Mouse (Mus musculus) macrophage (primary cell): ENCODE results near the gene Stpg2. TPM values are rescaled to one million over a fixed set of nuclear protein-coding genes. Genes with fewer than 3 reads are reported as not detected.

ENCODE experiments used
- H3K27ac ChIP-seq: fragments of 350-480 bp; formaldehyde crosslinking; 2 replicates; pipeline ENCODE4 v1.9.0; 2021
- H3K36me3 ChIP-seq: fragments of 350-480 bp; formaldehyde crosslinking; 2 replicates; pipeline ENCODE4 v1.9.0; 2021; ENCODE audit errors: inconsistent target
- H3K4me3 ChIP-seq: fragments of 350-480 bp; formaldehyde crosslinking; 2 replicates; pipeline ENCODE4 v1.9.0; 2021; ENCODE audit errors: inconsistent target
- H3K79me2 ChIP-seq: fragments of 350-480 bp; formaldehyde crosslinking; 2 replicates; pipeline ENCODE4 v1.9.0; 2021; ENCODE audit errors: inconsistent target
- WGBS: methylation state at CpG from one replicate; pipeline ENCODE4 v1.1.7; 2026; ENCODE audit warnings: inconsistent platforms; ENCODE audit not compliant: missing documents; 5-methylcytosine and 5-hydroxymethylcytosine counted together
- polyA plus RNA-seq: library from polyadenylated mRNA; stranded (reverse); fragments of 250-400 nt; gene quantifications from 3 replicates; pipeline ENCODE4 v1.2.4, GENCODE M21; 2018; ENCODE audit warnings: inconsistent platforms
- total RNA-seq, 78 experiments: library from RNA; depleted of rRNA; stranded (reverse); fragments of 250-400 nt; gene quantifications; 1 replicate in 9 of 78; 2 replicates in 24 of 78; 3 replicates in 43 of 78; 4 replicates in 2 of 78; pipeline ENCODE4 v1.2.4; 2018; ENCODE audit warnings: inconsistent platforms in 56 of 78

Gene Stpg2
- under 1 TPM in 1 of 26 experiments, not detected in 25; 0.43 TPM for total RNA-seq (2018; cell fraction: chromatin; rRNA removed)
- not detected for total RNA-seq (2018; cell fraction: cytosol; rRNA removed)
- under 1 TPM in 1 of 26 experiments, not detected in 25; 0.26 TPM for total RNA-seq (2018; cell fraction: nucleus; rRNA removed)
- not detected in 3 replicates for polyA plus RNA-seq

- Histone ChIP-seq H3K4me3 (peak within 1 kb of the TSS; percentile 42), H3K79me2 (no peaks in the 10 kb centered on the region), H3K27ac (peak within 1 kb of the TSS; percentile 15; the same call in 1 of the 2 replicates), H3K36me3 (no peaks in the 10 kb centered on the region)
- under 1% methylated on average over 49 of the region's 49 CpGs for WGBS
These were observed at the start of gene Stpg2 for GRCm38 (mm10) chr3:139205444-139205998. Gene Stpg2 (plus strand): TSS chr3:139205694.

- Histone ChIP-seq H3K79me2 (no peaks in the 10 kb centered on the region), H3K4me3 (no peak overlapping the region), H3K36me3 (no peaks in the 10 kb centered on the region), H3K27ac (no peak overlapping the region)
- WGBS = 59% methylated on average over 2 of the region's 2 CpGs
These were observed 43.3 kb upstream of the Stpg2 start for GRCm38 (mm10) chr3:139162146-139162545.

- Histone ChIP-seq H3K27ac (no peak overlapping the region), H3K4me3 (no peak overlapping the region), H3K36me3 (no peaks in the 10 kb centered on the region), H3K79me2 (no peaks in the 10 kb centered on the region)
- WGBS = 64% methylated on average over 4 of the region's 4 CpGs
These were observed 42.8 kb upstream of the Stpg2 start for GRCm38 (mm10) chr3:139162658-139163057.

GRCm38 (mm10) chr3:139168510-139169269, 36.8 kb upstream of the Stpg2 start:
- no peaks in the 10 kb centered on the region for H3K79me2 ChIP-seq
- H3K4me3 ChIP-seq = no peak overlapping the region
- no peaks in the 10 kb centered on the region for H3K36me3 ChIP-seq
- 87% methylated on average over 4 of the region's 4 CpGs for WGBS
- H3K27ac ChIP-seq = no peak overlapping the region

- no peaks in the 10 kb centered on the region for H3K36me3 ChIP-seq
- WGBS = 100% methylated on average over 1 of the region's 1 CpGs
These were observed 35.8 kb upstream of the Stpg2 start for GRCm38 (mm10) chr3:139169740-139170139.

GRCm38 (mm10) chr3:139176936-139177335, 28.6 kb upstream of the Stpg2 start:
- H3K27ac ChIP-seq = no peak overlapping the region
- WGBS = 100% methylated on average over 1 of the region's 1 CpGs
- H3K4me3 ChIP-seq = no peak overlapping the region
- no peaks in the 10 kb centered on the region for H3K79me2 ChIP-seq
- no peaks in the 10 kb centered on the region for H3K36me3 ChIP-seq

More at GRCm38 (mm10) chr3:139169740-139170139, 35.8 kb upstream of the Stpg2 start:
- H3K4me3 ChIP-seq = no peak overlapping the region
- H3K79me2 ChIP-seq = no peaks in the 10 kb centered on the region
- no peak overlapping the region for H3K27ac ChIP-seq

- 100% methylated on average over 1 of the region's 1 CpGs for WGBS
- Histone ChIP-seq H3K4me3 (no peak overlapping the region), H3K27ac (no peak overlapping the region), H3K36me3 (no peaks in the 10 kb centered on the region), H3K79me2 (no peaks in the 10 kb centered on the region)
These were observed 14.0 kb upstream of the Stpg2 start for GRCm38 (mm10) chr3:139191541-139191940.

- no peak overlapping the region for H3K4me3 ChIP-seq
- H3K36me3 ChIP-seq = no peaks in the 10 kb centered on the region
- H3K79me2 ChIP-seq = no peaks in the 10 kb centered on the region
- H3K27ac ChIP-seq = no peak overlapping the region
These were observed 11.6 kb upstream of the Stpg2 start for GRCm38 (mm10) chr3:139193917-139194316.

GRCm38 (mm10) chr3:139198412-139198811, 7.1 kb upstream of the Stpg2 start:
- no peak overlapping the region for H3K4me3 ChIP-seq
- no peak overlapping the region for H3K27ac ChIP-seq
- H3K36me3 ChIP-seq = no peaks in the 10 kb centered on the region
- WGBS = 80% methylated on average over 3 of the region's 3 CpGs
- no peaks in the 10 kb centered on the region for H3K79me2 ChIP-seq

GRCm38 (mm10) chr3:139200324-139200723, 5.2 kb upstream of the Stpg2 start:
- 75% methylated on average over 3 of the region's 3 CpGs for whole genome bisulfite sequencing
- no peak overlapping the region for H3K27ac ChIP-seq
- no peaks in the 10 kb centered on the region for H3K79me2 ChIP-seq
- H3K36me3 ChIP-seq = no peaks in the 10 kb centered on the region
- no peak overlapping the region for H3K4me3 ChIP-seq

- no peak overlapping the region for H3K27ac ChIP-seq
- no peaks in the 10 kb centered on the region for H3K79me2 ChIP-seq
- 85% methylated on average over 7 of the region's 9 CpGs for WGBS
- no peaks in the 10 kb centered on the region for H3K36me3 ChIP-seq
- H3K4me3 ChIP-seq = no peak overlapping the region
These were observed 11.5 kb downstream of the Stpg2 start for GRCm38 (mm10) chr3:139216945-139217344.

GRCm38 (mm10) chr3:139225123-139225522, 19.6 kb downstream of the Stpg2 start:
- no peaks in the 10 kb centered on the region for H3K79me2 ChIP-seq
- H3K4me3 ChIP-seq = no peak overlapping the region
- 97% methylated on average over 3 of the region's 3 CpGs for WGBS
- no peaks in the 10 kb centered on the region for H3K36me3 ChIP-seq
- H3K27ac ChIP-seq = no peak overlapping the region

- 94% methylated on average over 4 of the region's 4 CpGs for WGBS
- no peaks in the 10 kb centered on the region for H3K36me3 ChIP-seq
- no peak overlapping the region for H3K4me3 ChIP-seq
- H3K27ac ChIP-seq = no peak overlapping the region
- H3K79me2 ChIP-seq = no peaks in the 10 kb centered on the region
These were observed 21.3 kb downstream of the Stpg2 start for GRCm38 (mm10) chr3:139226811-139227210.

GRCm38 (mm10) chr3:139245219-139245618, 39.7 kb downstream of the Stpg2 start:
- H3K4me3 ChIP-seq = no peak overlapping the region
- 0% methylated on average over 2 of the region's 2 CpGs for WGBS
- H3K27ac ChIP-seq = no peak overlapping the region
- no peaks in the 10 kb centered on the region for H3K79me2 ChIP-seq
- H3K36me3 ChIP-seq = no peaks in the 10 kb centered on the region

- Histone ChIP-seq H3K79me2 (no peaks in the 10 kb centered on the region), H3K27ac (no peak overlapping the region), H3K4me3 (no peak overlapping the region), H3K36me3 (no peaks in the 10 kb centered on the region)
- 69% methylated on average over 4 of the region's 4 CpGs for WGBS
These were observed 41.0 kb downstream of the Stpg2 start for GRCm38 (mm10) chr3:139246508-139246907.
